Mouse (Mus musculus) cerebellum, postnatal 36 days (tissue): Measurements from ENCODE around the gene Lrrc29.
"Not testable (repeated sequence)": the region's sequence is repeated elsewhere in the genome, so short reads cannot be mapped to it uniquely, and the experiment has no call there.

Experiments
- DNase-seq, 2 experiments: peaks; one replicate each; pipeline ENCODE4 v3.0.0; 2021 to 2022; ENCODE audit warnings: mixed read lengths in 2 of 2

Lrrc29 gene

DNA sequence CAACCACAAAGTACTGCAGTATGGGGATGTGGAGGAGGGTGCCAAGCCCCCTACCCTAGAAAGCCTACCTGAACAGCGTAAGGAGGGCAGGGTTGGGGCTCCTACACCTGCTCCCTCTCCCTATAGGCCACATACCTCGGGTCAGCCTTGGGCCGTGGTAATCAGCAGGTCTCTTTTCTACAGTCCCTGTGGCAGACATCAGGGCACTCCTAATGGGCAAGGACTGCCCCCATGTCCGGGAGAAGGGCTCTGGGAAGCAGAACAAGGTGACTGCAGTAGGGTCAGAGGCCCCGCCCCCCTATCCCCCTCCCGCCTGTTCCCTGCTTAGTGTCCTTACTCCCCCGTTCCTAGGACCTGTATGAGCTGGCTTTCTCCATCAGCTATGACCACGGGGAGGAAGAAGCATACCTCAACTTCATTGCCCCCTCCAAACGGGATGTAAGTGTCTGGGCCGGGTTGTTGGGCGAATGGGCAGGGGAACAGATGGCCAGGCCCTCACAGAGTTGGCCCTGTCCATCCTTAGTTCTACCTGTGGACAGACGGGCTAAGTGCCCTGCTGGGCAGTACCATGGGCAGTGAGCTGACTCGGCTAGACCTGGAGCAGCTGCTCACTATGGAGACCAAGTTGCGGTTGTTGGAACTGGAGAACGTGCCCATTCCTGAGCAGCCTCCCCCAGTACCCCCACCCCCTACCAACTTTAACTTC is 16.8 kb downstream of the Lrrc29 start:
- DNase-seq = peak; percentile 93 to 95

DNA sequence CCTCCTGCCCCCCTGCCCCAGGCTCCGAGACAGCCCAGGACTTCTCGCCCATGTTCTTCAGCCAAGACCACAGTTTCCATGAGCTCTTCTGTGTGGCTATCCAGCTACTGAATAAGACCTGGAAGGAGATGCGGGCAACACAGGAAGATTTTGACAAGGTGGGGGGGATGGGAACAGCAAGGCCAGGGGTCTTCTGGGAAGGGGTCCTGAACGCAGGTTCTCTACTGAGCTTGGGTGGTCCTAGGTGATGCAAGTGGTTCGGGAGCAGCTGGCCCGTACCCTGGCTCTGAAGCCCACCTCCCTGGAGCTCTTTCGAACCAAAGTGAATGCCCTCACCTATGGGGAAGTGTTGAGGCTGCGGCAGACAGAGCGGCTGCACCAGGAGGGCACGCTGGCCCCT is 17.6 kb downstream of the Lrrc29 start:
- DNase-seq = no peak

- DNase-seq = no peak
Measured at GRCm38 (mm10) chr8:105307670-105308069, 18.4 kb downstream of the Lrrc29 start.

DNA sequence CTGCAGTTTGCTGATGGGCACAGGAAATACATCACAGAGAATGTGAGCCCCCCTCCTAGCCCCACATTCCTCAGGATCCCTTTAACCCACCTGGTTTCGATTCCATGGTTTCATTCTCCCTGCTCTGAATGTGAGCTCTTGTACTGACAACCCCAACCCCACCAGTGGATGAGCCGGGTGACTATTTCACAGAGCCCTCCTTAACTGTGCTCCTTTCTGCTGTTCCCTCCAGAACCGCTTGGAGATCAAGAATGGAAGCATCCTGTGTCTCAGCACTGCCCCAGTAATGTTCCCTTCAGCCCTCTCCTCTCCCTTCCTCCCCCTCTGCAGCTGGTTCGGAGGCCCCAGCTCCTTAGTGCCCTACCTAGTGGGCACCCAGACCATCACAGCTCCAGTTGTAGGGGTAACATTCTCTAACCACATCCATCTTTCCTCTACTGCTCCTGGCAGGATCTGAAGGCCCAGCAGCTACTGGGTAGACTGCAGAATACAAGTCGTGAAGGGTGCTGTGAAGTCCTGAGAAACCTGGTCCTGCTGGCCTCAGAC is 19.9 kb downstream of the Lrrc29 start:
- peak in 1 of 2 experiments; percentile 39 for DNase-seq

DNA sequence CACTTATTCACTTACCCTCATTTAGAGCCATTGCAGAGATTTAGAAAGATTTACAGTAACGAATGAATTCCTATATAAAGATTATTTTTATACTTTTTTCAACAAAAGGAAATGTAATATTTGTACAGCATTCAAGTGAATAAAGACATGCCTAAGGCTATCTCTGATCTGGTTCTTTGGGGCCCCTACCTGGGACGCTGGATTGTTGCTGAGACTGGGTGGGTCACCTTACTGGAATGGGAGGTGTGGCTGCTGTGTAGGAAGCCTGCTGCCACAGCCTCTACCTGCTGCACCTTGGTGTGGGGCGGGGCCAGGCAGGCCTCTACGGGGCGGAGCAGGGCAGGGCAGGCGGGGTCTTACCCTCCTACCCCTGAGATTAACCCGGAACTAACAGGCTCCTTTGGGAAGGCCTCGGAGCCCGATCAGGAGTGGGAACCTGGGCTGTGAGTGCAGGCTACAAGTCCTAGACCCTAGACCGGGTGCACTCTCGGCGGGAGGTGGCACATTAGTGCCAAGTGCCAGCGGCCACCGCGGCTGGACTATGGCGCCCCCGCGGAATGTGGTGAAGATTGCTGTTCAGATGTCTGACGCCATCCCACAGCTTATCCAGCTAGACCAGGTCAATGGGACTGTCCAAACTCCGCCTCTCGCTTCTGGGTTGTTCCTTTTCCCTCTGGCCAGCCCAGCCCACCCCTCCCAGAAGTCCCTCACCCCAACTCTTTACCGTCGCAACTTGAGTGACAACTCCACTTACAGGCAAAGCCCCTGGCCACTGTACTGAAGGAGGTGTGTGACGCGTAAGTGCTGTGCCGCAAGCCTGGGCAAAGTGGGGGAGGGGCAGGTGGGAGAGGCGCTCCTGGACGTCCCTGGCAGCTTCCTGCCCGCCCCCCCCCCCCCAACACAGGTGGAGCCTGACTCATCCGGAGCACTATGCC is 20.6 kb downstream of the Lrrc29 start, which contains the start of gene Elmo3:
Gene Elmo3, plus strand, starts transcription at position 391 of the 935 bp plus-strand sequence.
- peak; percentile 75 to 79 for DNase-seq

DNA sequence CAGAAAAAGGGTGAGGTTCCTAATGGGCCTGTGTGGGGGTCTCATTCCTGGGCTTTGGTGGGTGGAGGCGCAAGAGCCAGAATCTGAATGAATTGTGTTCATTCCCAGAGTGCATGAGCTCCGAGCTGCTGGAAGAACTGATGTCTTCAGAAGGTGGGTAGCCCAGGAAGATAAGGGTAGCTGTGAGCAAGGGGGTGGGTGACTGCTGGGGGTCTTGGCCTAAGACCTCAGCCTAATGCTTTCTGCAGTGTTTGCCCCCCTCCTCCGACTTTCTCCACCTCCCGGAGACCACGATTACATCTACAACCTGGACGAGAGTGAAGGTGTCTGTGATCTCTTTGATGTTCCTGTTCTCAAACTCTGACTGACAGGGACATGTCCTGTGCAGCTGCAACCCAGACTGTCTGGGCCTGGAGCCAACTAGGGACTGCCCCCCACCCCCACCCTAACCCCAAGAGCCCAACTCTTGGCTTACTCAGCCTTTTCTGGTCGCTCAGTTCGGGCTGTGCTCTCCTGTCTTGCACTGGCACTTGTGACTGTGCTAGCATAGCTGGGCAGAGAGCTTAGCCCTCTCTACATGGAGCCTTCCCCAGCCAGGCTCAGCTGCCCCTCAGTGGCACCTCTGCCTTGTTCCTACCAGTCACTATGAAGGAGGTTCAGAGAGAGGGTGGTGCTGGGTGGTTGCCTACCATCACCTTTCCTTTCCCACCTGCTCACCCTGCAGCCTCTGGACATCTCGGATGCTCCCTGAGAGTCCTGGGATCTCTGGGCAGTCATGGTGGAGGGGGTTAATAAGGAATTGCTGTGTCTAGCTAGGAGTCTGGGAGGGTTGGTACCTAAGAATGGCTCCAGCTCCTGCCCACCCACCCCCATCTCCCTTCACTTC is 21.5 kb downstream of the Lrrc29 start:
- DNase-seq = no peak

- no peak for DNase-seq
Measured at GRCm38 (mm10) chr8:105303874-105304273, 22.2 kb downstream of the Lrrc29 start.

- DNase-seq = no peak
Measured at GRCm38 (mm10) chr8:105303396-105303795, 22.7 kb downstream of the Lrrc29 start.

DNA sequence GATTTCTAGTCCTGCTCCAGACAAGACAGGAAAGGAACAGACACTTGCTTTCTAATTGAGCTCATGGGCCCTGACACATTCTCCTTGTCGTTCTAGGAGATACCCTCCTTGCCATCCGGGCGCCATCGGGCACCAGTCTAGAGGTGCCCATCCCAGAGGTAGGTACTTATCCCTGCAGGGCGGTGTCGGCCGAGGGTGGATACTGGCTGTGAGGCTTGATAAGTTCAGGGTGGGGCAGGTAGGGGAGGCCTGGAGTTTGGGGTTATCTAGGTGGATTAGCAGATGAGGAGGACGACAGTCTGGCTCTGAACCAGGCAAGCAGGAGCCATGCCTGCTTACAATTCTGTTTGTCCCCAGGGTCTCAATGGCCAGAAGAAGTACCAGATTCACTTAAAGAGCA is 26.1 kb downstream of the Lrrc29 start:
- DNase-seq = no peak

DNA sequence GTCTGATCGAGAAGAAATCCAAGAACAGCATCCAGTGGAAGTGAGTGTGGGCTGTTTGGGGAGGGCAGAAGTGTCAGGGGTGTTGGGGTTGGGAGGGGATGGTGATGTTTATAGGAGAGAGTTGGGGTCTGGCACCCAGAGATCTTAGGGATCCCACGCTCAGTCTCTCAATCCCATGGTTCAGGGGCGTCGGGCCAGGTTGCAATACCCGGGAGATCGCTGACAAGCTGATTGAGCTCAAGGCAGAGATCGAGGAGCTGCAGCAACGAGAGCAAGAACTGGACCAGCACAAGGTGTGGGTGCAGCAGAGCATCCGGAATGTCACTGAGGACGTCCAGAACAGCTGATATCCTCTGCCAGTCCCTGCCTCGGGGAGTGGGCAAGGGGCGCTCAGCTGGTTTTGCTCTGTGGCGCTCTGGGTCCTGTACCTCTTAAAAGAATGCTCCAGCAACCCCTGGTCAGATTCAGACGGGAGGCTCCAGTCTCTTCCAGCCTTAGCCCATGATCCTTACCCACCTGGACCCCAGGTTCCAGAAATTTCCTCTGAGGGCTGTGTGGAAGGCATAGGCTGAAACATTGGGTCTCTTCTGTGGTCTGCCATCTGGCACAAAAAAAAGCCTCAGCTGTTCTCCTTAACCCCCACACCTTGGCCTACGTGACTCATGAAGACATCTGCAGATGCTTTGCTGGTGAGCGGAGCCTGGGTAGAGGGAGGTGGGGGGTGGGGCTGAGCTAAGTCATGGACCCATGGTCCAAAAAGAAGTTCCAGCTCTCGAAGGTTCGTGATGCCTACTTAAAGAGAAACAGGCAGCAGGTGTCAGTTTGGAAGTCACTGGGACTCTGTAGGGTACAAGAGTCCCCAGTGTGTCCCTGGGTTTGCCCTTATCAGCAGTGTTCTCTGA is 27.5 kb downstream of the Lrrc29 start:
- no peak for DNase-seq

DNA sequence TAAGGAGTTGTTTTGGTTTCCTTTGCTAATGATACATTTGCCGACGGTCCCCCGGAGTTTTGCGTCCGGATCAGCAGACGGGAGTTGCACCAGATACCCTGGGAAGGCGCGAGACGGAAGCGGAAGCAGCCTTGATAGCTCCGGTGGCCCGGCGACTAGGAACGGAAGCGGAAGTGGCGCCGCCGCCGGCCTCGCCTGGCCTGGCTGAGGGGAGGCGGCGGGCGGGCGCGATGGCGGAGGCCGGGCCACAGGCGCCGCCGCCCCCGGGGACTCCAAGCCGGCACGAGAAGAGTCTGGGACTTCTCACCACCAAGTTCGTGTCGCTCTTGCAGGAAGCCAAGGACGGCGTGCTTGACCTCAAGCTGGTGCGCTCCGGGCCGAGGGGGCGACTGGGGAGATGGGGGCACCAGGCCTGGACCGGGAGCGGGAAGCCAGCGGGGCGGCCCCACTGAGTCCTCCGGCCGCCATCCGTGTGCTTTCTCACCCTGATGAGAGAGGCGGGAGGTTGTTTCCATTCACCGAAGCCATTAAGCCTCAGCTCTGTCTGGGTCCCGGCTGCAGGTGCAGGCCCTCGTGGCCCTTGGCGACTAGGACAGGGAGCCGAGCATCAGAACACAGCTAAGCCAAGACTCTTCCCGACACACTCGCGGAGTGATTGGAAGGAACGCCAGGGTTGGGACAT is 28.4 kb downstream of the Lrrc29 start, which contains the start of gene E2f4:
Gene E2f4, plus strand, starts transcription at position 153 of the 682 bp plus-strand sequence.
- DNase-seq = peak; percentile 91 to 92

DNA sequence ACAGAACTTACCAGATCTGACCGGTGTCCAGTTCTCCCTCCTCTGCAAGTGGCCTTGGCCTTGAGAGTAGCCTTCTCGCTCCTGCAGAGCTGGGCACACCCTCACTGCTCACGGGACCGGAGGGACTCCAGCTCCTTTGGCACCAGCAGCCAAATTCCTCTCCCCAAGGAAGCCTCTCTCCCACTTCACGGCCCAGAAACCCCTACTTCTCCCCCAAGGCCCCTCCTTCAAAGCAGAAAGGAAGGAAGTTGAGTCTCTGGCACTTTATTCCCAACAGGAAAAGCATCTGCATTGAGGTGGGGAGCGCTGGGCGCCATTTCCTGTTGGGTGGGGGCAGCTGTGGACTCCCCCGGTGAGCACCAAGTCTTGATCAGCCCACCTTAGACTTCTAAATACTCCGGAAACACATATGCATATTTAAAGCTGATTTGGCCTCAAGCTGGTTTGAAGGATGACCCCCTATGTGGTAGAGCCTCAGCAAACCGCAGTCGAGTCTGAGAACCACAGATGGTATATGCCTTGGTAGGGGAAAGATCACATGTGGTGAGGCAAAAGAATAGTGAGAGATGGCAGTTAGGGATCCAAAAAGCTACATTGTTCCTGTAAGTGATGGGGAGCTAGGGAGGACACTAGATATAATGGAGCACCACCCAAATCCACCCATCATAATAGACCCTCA is 30.0 kb downstream of the Lrrc29 start, which contains the start of gene Exoc3l:
Gene Exoc3l, minus strand, starts transcription at position 207 of the 679 bp plus-strand sequence.
- no peak for DNase-seq

DNA sequence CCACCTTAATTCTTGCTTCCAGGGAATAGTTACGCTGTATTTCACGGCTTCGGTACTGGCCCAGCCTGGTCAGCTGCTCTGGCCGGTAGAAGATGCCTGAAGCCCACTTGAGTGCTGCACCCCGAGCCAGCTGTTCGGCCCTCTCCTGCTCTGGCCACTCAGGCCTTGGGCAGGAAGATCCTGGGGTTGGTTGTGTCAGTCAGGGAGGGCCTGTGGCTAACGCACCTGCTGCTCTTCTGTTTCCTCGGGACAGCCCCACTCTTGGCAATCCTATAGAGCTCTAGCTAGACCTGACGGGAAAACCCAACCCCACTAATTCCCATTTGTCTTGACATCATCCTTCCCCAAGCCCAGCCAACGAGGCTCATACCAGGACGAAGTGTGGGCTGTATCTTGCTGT is 30.8 kb downstream of the Lrrc29 start:
- DNase-seq = no peak

- no peak for DNase-seq
Measured at GRCm38 (mm10) chr8:105294776-105295175, 31.3 kb downstream of the Lrrc29 start.

GRCm38 (mm10) chr8:105293405-105293804 is 32.7 kb downstream of the Lrrc29 start:
- DNase-seq = peak; percentile 75 to 77

GRCm38 (mm10) chr8:105292471-105292870 is 33.6 kb downstream of the Lrrc29 start:
- peak in 1 of 2 experiments; percentile 29 for DNase-seq

DNA sequence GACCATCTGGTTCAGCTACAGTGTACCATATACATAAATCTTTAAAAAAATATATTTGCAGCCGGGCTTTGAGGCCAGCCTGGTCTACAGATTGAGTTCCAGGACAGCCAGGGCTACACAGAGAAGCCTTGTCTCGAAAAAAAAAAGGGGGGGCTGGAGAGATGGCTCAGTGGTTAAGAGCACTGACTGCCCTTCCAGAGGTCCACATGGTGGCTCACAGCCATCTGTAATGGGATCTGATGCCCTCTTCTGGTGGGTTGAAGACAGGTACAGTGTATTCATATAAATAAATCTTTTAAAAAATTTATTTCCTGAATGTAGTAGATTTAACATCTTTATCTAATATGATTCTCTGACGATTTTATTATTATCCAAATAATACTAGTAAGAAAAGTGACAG is 34.3 kb downstream of the Lrrc29 start:
- DNase-seq = not testable (repeated sequence)

DNA sequence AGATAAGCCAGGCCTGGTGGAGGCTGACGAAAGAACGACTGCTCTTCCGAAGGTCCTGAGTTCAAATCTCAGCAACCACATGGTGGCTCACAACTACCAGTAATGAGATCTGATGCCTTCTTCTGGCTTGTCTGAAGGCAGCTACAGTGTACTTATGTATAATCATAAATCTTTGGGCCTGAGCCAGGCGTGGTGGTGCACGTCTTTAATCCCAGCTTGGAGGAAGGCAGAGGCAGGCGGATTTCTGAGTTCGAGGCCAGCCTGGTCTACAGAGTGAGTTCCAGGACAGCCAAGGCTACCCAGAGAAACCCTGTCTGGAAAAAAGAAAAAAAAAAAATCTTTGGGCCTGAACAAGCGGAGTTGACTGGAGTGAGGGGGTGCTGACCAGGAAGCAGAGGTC is 34.7 kb downstream of the Lrrc29 start:
- DNase-seq = not testable (repeated sequence)

DNA sequence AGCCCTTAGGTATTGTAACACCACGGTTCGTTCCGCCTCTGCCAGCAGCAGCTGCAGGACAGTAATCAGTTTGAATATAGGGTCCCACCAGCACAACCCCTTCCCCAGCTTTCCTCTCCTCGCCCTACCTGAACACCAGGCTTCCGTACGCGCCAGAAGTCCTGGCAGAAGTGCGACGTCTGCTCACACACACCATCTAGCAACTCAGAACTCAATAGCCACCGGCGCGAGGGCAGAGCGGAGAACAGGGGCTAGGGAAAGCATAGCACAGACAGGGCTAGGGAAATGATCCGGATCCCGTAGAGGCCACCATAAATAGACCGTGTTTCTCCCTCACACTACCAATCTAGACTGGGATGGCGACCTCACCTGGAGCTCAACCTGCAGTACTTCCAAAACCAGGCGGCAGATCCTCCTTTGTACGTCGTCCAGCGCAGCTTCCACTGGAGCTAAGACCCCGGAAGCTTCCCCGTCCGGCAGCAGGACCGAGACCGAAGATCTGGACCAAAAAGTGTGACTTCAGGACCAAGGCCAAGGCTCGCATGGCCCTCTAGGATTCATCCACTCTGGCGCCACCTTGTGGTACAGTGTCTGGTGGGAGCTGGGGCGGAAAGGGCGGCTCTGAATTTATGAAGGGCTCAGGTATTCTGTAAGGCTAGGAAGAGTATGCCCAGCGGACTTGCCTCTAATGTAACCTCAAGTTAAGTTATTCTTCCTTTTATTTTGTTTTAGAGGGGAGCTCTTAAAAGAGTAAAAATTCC is 35.3 kb downstream of the Lrrc29 start:
- peak; percentile 91 to 92 for DNase-seq
